ENCODE assay signal across 8 mouse cellular contexts in genomic region chr2:127143158-127144063, GRCm38 (mm10). TPM values are rescaled to one million over a fixed set of nuclear protein-coding genes. Genes with fewer than 3 reads are reported as not detected.
DNase-seq lines count a peak whose midpoint lies in the region; ATAC-seq and TF ChIP-seq lines count a peak whose summit lies in the region.

Gene Itpripl1, minus strand, starts transcription at chr2:127143442.

- peak; percentile 80 for DNase-seq in Muller cell, postnatal 12 days (ENCODE audit: inconsistent ontology term)
- peak; percentile 88 for DNase-seq in c-Kit-positive CD71-positive TER-119-positive erythroid progenitor cells, embryonic 14.5 days (ENCODE audit: low spot score)
- DNase-seq in forebrain, postnatal 0 days = peak; percentile 57
- DNase-seq in hindbrain, embryonic 10.5 days (ENCODE audit: low spot score) = peak; percentile 63
- peak; percentile 13 to 27 for DNase-seq in layer of hippocampus, postnatal 14 days (ENCODE audit: low spot score in 2 of 2)
- DNase-seq in lung, postnatal 4 days = peak; percentile 86 to 87
- peak; percentile 77 for DNase-seq in retina, postnatal 1 day
- DNase-seq in urinary bladder, postnatal 14 days (ENCODE audit: low spot score) = peak; percentile 87

- WGBS in forebrain, postnatal 0 days = 3% methylated on average over 31 of the region's 31 CpGs
- WGBS in hindbrain, embryonic 10.5 days = 4% methylated on average over 31 of the region's 31 CpGs

- peak within 1 kb of the TSS; percentile 48 for H3K4me3 ChIP-seq in forebrain, postnatal 0 days (ENCODE audit: low read depth, low read length)
- peak within 1 kb of the TSS; percentile 68 for H3K4me3 ChIP-seq in hindbrain, embryonic 10.5 days

- H3K27ac ChIP-seq in forebrain, postnatal 0 days (ENCODE audit: low read depth, low read length) = no peak within 1 kb of the TSS
- peak within 1 kb of the TSS; percentile 88 for H3K27ac ChIP-seq in hindbrain, embryonic 10.5 days

- TF ChIP-seq CTCF in forebrain, postnatal 0 days (IDR thresholded peaks at IDR 0.05; ENCODE audit: low read depth) = no peak

- H3K4me2 ChIP-seq in forebrain, postnatal 0 days (ENCODE audit: low read depth) = peak within 1 kb of the TSS; percentile 89

- H3K9me3 ChIP-seq in forebrain, postnatal 0 days (ENCODE audit: low read length) = no peaks in the 10 kb centered on the region
- H3K9me3 ChIP-seq in hindbrain, embryonic 10.5 days = no peaks in the 10 kb centered on the region

- peak; percentile 88 for ATAC-seq in forebrain, postnatal 0 days

- no peaks in the 10 kb centered on the region for H3K27me3 ChIP-seq in forebrain, postnatal 0 days (ENCODE audit: insufficient read depth, low read length)
- peaks cover 16% of the 10 kb centered on the region; the same call in 1 of the 2 replicates for H3K27me3 ChIP-seq in hindbrain, embryonic 10.5 days (ENCODE audit: insufficient read depth, poor library complexity, severe bottlenecking)

- H3K36me3 ChIP-seq in forebrain, postnatal 0 days (ENCODE audit: insufficient read depth) = 0 out of 2 replicates have a peak, but pooled peaks cover 5% of the 10 kb centered on the region
- H3K36me3 ChIP-seq in hindbrain, embryonic 10.5 days = peaks cover 33% of the 10 kb centered on the region

- peak within 1 kb of the TSS; percentile 63 for H3K9ac ChIP-seq in forebrain, postnatal 0 days

- peaks cover 5% of the 10 kb centered on the region for H3K4me1 ChIP-seq in forebrain, postnatal 0 days (ENCODE audit: insufficient read depth)
- H3K4me1 ChIP-seq in hindbrain, embryonic 10.5 days (replicated peaks) = peaks cover 22% of the 10 kb centered on the region

RNA-seq across cellular contexts. Expression of gene Itpripl1, which starts in this region (rescaled TPM):
- 11.0 and 16.9 TPM in 2 replicates for total RNA-seq in forebrain, postnatal 0 days (2014; rRNA removed)
- polyA plus RNA-seq in forebrain, postnatal 0 days (2015; fragmentation: Nextera tagmentation; extraction: Ambion mirVana) = 15.5 and 16.0 TPM in 2 replicates
- polyA plus RNA-seq in hindbrain, embryonic 10.5 days (2016; fragmentation: Nextera tagmentation; extraction: Ambion mirVana) = 12.6 and 14.1 TPM in 2 replicates
- total RNA-seq in layer of hippocampus, postnatal 14 days (2021) = 1 to 10 TPM; 3.3 to 7.1 TPM

Comparison
In these comparisons a context has a peak if more than half of its experiments do, and no peak if none do; other contexts are left out.
1. DNase-seq: peak in every context shown above with its lines; median percentile 88 in c-Kit-positive CD71-positive TER-119-positive erythroid progenitor cells, embryonic 14.5 days; 87 in urinary bladder, postnatal 14 days; 86 in lung, postnatal 4 days; 80 in Muller cell, postnatal 12 days; 77 in retina, postnatal 1 day; 63 in hindbrain, embryonic 10.5 days; 57 in forebrain, postnatal 0 days; 20 in layer of hippocampus, postnatal 14 days.